21 mouse cellular contexts compared by ENCODE assay signal in genomic region chr17:3351668-3352067, GRCm38 (mm10). TPM values are rescaled to one million over a fixed set of nuclear protein-coding genes. Genes with fewer than 3 reads are reported as not detected.
DNase-seq lines count a peak whose midpoint lies in the region; ATAC-seq lines count a peak whose summit lies in the region.
"Had no signal": no experiment of that assay in that cellular context is flagged by ENCODE, and none has a peak within 500 bp of the region (broad histone marks: within the 10 kb centered on the region; RNA-seq: fewer than 3 reads in every experiment).

No protein-coding gene starts in this region.

- 69% methylated on average over 4 of the region's 4 CpGs for WGBS in kidney, embryonic 15.5 days
- WGBS in intestine, embryonic 16.5 days, result 65% methylated on average over 4 of the region's 4 CpGs

- ATAC-seq in kidney, embryonic 15.5 days (replicated peaks; ENCODE audit: low FRiP score), result no peak
- ATAC-seq in intestine, embryonic 16.5 days, result no peak
- ATAC-seq: activated CD4-positive, CD25-positive, alpha-beta regulatory T cell, adult 4 months; liver, postnatal 0 days had no signal

- H3K4me1 ChIP-seq in kidney, embryonic 15.5 days, result peaks cover 12% of the 10 kb centered on the region; the same call in 1 of the 2 replicates
- H3K4me1 ChIP-seq in intestine, embryonic 16.5 days (ENCODE audit: control insufficient read depth, insufficient read depth, low read length), result 0 out of 2 replicates have a peak, but pooled peaks cover 4% of the 10 kb centered on the region
- H3K4me1 ChIP-seq: heart, embryonic 15.5 days; neural tube, embryonic 12.5 days had no signal

- no peak overlapping the region for H3K27ac ChIP-seq in kidney, embryonic 15.5 days
- no peak overlapping the region for H3K27ac ChIP-seq in intestine, embryonic 16.5 days (ENCODE audit: low read length)
- H3K27ac ChIP-seq: embryonic facial prominence, embryonic 15.5 days; heart, embryonic 15.5 days; hindbrain, embryonic 13.5 days; layer of hippocampus, adult 2 months; left cerebral cortex, adult 2 months; limb, embryonic 12.5 days; neural tube, embryonic 12.5 days had no signal

- no peak overlapping the region for H3K4me3 ChIP-seq in kidney, embryonic 15.5 days (replicated peaks)
- no peak overlapping the region for H3K4me3 ChIP-seq in intestine, embryonic 16.5 days (ENCODE audit: low read length)
- H3K4me3 ChIP-seq: embryonic facial prominence, embryonic 15.5 days; heart, embryonic 15.5 days; hindbrain, embryonic 13.5 days; layer of hippocampus, adult 2 months; left cerebral cortex, adult 2 months; limb, embryonic 12.5 days; neural tube, embryonic 12.5 days had no signal

- H3K27me3 ChIP-seq in kidney, embryonic 15.5 days, result no peaks in the 10 kb centered on the region
- no peaks in the 10 kb centered on the region for H3K27me3 ChIP-seq in intestine, embryonic 16.5 days (replicated peaks; ENCODE audit: control insufficient read depth, insufficient read depth, low read length)
- H3K27me3 ChIP-seq: embryonic facial prominence, embryonic 15.5 days; heart, embryonic 15.5 days; hindbrain, embryonic 13.5 days; limb, embryonic 12.5 days; neural tube, embryonic 12.5 days had no signal

- no peaks in the 10 kb centered on the region for H3K9me3 ChIP-seq in kidney, embryonic 15.5 days (replicated peaks)
- no peaks in the 10 kb centered on the region for H3K9me3 ChIP-seq in intestine, embryonic 16.5 days (ENCODE audit: control insufficient read depth, low read length)
- H3K9me3 ChIP-seq: embryonic facial prominence, embryonic 15.5 days; heart, embryonic 15.5 days; hindbrain, embryonic 13.5 days; limb, embryonic 12.5 days; neural tube, embryonic 12.5 days had no signal

- no peak overlapping the region for H3K4me2 ChIP-seq in kidney, embryonic 15.5 days
- H3K4me2 ChIP-seq in intestine, embryonic 16.5 days (ENCODE audit: low read depth, low read length), result no peak overlapping the region
- H3K4me2 ChIP-seq: embryonic facial prominence, embryonic 15.5 days; heart, embryonic 15.5 days; hindbrain, embryonic 13.5 days; limb, embryonic 12.5 days; neural tube, embryonic 12.5 days had no signal

- H3K36me3 ChIP-seq in kidney, embryonic 15.5 days, result no peaks in the 10 kb centered on the region
- H3K36me3 ChIP-seq in intestine, embryonic 16.5 days (ENCODE audit: control insufficient read depth, insufficient read depth, low read length), result no peaks in the 10 kb centered on the region
- H3K36me3 ChIP-seq: embryonic facial prominence, embryonic 15.5 days; G1E; heart, embryonic 15.5 days; hindbrain, embryonic 13.5 days; neural tube, embryonic 12.5 days had no signal

- DNase-seq in adrenal gland, postnatal 10 days, result peak; percentile 61
- no peak for DNase-seq in adrenal gland, postnatal 25 days
- DNase-seq in kidney, adult 18-20 months, result peak; percentile 8
- peak; percentile 46 for DNase-seq in ES-CJ7 (ENCODE audit: low read depth, low spot score)
- DNase-seq in kidney, postnatal 10 days, result peak; percentile 37
- DNase-seq in retina, postnatal 1 day, result no peak
- DNase-seq: cerebellum, postnatal 14 days; gastrocnemius, postnatal 25 days; liver, postnatal 0 days; thymus, postnatal 36 days had no signal

- H3K9ac ChIP-seq in kidney, embryonic 15.5 days, result no peak overlapping the region
- H3K9ac ChIP-seq in intestine, embryonic 16.5 days (ENCODE audit: low read depth, low read length), result no peak overlapping the region
- H3K9ac ChIP-seq: embryonic facial prominence, embryonic 15.5 days; heart, embryonic 15.5 days; hindbrain, embryonic 13.5 days; limb, embryonic 12.5 days; liver, postnatal 0 days; neural tube, embryonic 12.5 days had no signal

RNA-seq across cellular contexts. Expression of gene Tiam2, which starts 25.3 kb away (rescaled TPM):
- total RNA-seq in adrenal gland, postnatal 10 days (2021), result 10 to 100 TPM; 10.1 to 13.1 TPM
- total RNA-seq in adrenal gland, postnatal 25 days (2021), result 45.6 and 47.1 TPM in 2 replicates
- 4.5 and 5.0 TPM in 2 replicates for polyA plus RNA-seq in kidney, embryonic 15.5 days (2015; fragmentation: Nextera tagmentation; extraction: Ambion mirVana)
- polyA plus RNA-seq in intestine, embryonic 16.5 days (2015; fragmentation: Nextera tagmentation; extraction: Ambion mirVana), result 3.1 TPM in 2 replicates
- polyA plus RNA-seq: G1E had no signal

Comparison
In these comparisons a context has a peak if more than half of its experiments do, and no peak if none do; other contexts are left out.
1. DNase-seq: peak in adrenal gland, postnatal 10 days (single experiment), kidney, adult 18-20 months (single experiment), ES-CJ7 (single experiment) and kidney, postnatal 10 days (single experiment); none in adrenal gland, postnatal 25 days (single experiment) and retina, postnatal 1 day (single experiment).